ENCODE assay signal across 27 mouse cellular contexts in genomic region chr7:63677149-63677548, GRCm38 (mm10).
DNase-seq lines count a peak whose midpoint lies in the region; ATAC-seq and TF ChIP-seq lines count a peak whose summit lies in the region.
"Had no signal": no experiment of that assay in that cellular context is flagged by ENCODE, and none has a peak within 500 bp of the region (broad histone marks: within the 10 kb centered on the region; RNA-seq: fewer than 3 reads in every experiment).

No protein-coding gene starts in this region.

- no peak for TF ChIP-seq CTCF in heart, adult 2 months (IDR thresholded peaks at IDR 0.05)

- H3K4me1 ChIP-seq in heart, embryonic 12.5 days (replicated peaks) = peaks cover 22% of the 10 kb centered on the region
- peaks cover 14% of the 10 kb centered on the region; the same call in 1 of the 2 replicates for H3K4me1 ChIP-seq in heart, embryonic 15.5 days (replicated peaks)
- H3K4me1 ChIP-seq in heart, adult 2 months (ENCODE audit: control insufficient read depth, insufficient read depth, low read length) = no peaks in the 10 kb centered on the region
- H3K4me1 ChIP-seq: embryonic facial prominence, embryonic 10.5 days; embryonic facial prominence, embryonic 13.5 days; forebrain, embryonic 12.5 days; forebrain, embryonic 15.5 days; hindbrain, embryonic 10.5 days; hindbrain, embryonic 13.5 days; intestine, embryonic 15.5 days; kidney, embryonic 15.5 days had no signal

- ATAC-seq in heart, embryonic 12.5 days (ENCODE audit: insufficient number of reproducible peaks, low FRiP score) = peak; percentile 81
- peak; percentile 45; the same call in 1 of the 2 replicates for ATAC-seq in heart, embryonic 15.5 days (replicated peaks; ENCODE audit: insufficient number of reproducible peaks, insufficient read depth, low FRiP score, low read depth)
- ATAC-seq: activated CD4-positive, CD25-positive, alpha-beta regulatory T cell, adult 4 months; forebrain, embryonic 15.5 days; hindbrain, embryonic 16.5 days; intestine, embryonic 15.5 days had no signal

- no peak overlapping the region for H3K9ac ChIP-seq in heart, embryonic 12.5 days
- no peak overlapping the region for H3K9ac ChIP-seq in heart, embryonic 15.5 days
- no peak overlapping the region for H3K9ac ChIP-seq in heart, adult 2 months (ENCODE audit: low read depth, low read length)
- H3K9ac ChIP-seq: embryonic facial prominence, embryonic 13.5 days; forebrain, embryonic 12.5 days; forebrain, embryonic 15.5 days; hindbrain, embryonic 13.5 days; intestine, embryonic 15.5 days; kidney, embryonic 15.5 days had no signal

- TF ChIP-seq EP300 in heart, adult 2 months (IDR thresholded peaks at IDR 0.05; ENCODE audit: insufficient read depth, low read depth, low read length) = no peak

- 11% methylated on average over 2 of the region's 2 CpGs for WGBS in heart, embryonic 12.5 days
- WGBS in heart, embryonic 15.5 days = 17% methylated on average over 2 of the region's 2 CpGs
- 5% methylated on average over 2 of the region's 2 CpGs for WGBS in heart, adult 2 months

- H3K36me3 ChIP-seq in heart, embryonic 12.5 days = no peaks in the 10 kb centered on the region
- no peaks in the 10 kb centered on the region for H3K36me3 ChIP-seq in heart, embryonic 15.5 days
- no peaks in the 10 kb centered on the region for H3K36me3 ChIP-seq in heart, adult 2 months (ENCODE audit: control insufficient read depth, insufficient read depth, low read length)
- H3K36me3 ChIP-seq: embryonic facial prominence, embryonic 10.5 days; embryonic facial prominence, embryonic 13.5 days; forebrain, embryonic 12.5 days; forebrain, embryonic 15.5 days; hindbrain, embryonic 10.5 days; hindbrain, embryonic 13.5 days; intestine, embryonic 15.5 days; kidney, embryonic 15.5 days had no signal

- no peak overlapping the region for H3K4me2 ChIP-seq in heart, embryonic 12.5 days
- no peak overlapping the region for H3K4me2 ChIP-seq in heart, embryonic 15.5 days
- H3K4me2 ChIP-seq: embryonic facial prominence, embryonic 13.5 days; forebrain, embryonic 12.5 days; forebrain, embryonic 15.5 days; hindbrain, embryonic 13.5 days; intestine, embryonic 15.5 days; kidney, embryonic 15.5 days had no signal

- no peaks in the 10 kb centered on the region for H3K9me3 ChIP-seq in heart, embryonic 12.5 days (replicated peaks)
- no peaks in the 10 kb centered on the region for H3K9me3 ChIP-seq in heart, embryonic 15.5 days (replicated peaks)
- H3K9me3 ChIP-seq: embryonic facial prominence, embryonic 10.5 days; embryonic facial prominence, embryonic 13.5 days; forebrain, embryonic 12.5 days; forebrain, embryonic 15.5 days; hindbrain, embryonic 10.5 days; hindbrain, embryonic 13.5 days; intestine, embryonic 15.5 days; kidney, embryonic 15.5 days had no signal

- H3K27ac ChIP-seq in heart, embryonic 12.5 days (ENCODE audit: poor library complexity, severe bottlenecking) = peak overlapping the region; percentile 63
- no peak overlapping the region for H3K27ac ChIP-seq in heart, embryonic 15.5 days
- no peak overlapping the region for H3K27ac ChIP-seq in heart, adult 2 months
- H3K27ac ChIP-seq: embryonic facial prominence, embryonic 10.5 days; embryonic facial prominence, embryonic 13.5 days; forebrain, embryonic 12.5 days; forebrain, embryonic 15.5 days; hindbrain, embryonic 10.5 days; hindbrain, embryonic 13.5 days; intestine, embryonic 15.5 days; kidney, embryonic 15.5 days had no signal

- no peaks in the 10 kb centered on the region for H3K79me2 ChIP-seq in heart, adult 2 months (replicated peaks; ENCODE audit: control insufficient read depth, insufficient read depth, low read length)

- peak; percentile 10 for DNase-seq in heart, adult 11 months
- no peak for DNase-seq in heart, adult 9 months (ENCODE audit: low spot score in 2 of 2)
- no peak for DNase-seq in heart, adult 18-20 months
- DNase-seq in heart, adult 2 months = no peak
- DNase-seq: adrenal gland, adult 8-10 months; adrenal gland, postnatal 25 days; cerebellum, adult 11-12 months; cerebellum, adult 8-10 months; cerebellum, postnatal 10 days; cerebellum, postnatal 36 days; embryo, embryonic 11 days; gastrocnemius, postnatal 25 days; kidney, adult 11 months; kidney, adult 8-10 months had no signal

- H3K4me3 ChIP-seq in heart, embryonic 12.5 days = no peak overlapping the region
- H3K4me3 ChIP-seq in heart, embryonic 15.5 days = no peak overlapping the region
- no peak overlapping the region for H3K4me3 ChIP-seq in heart, adult 2 months
- H3K4me3 ChIP-seq: embryonic facial prominence, embryonic 10.5 days; embryonic facial prominence, embryonic 13.5 days; erythroblast, embryonic 14.5 days; forebrain, embryonic 12.5 days; forebrain, embryonic 15.5 days; hindbrain, embryonic 10.5 days; hindbrain, embryonic 13.5 days; intestine, embryonic 15.5 days; kidney, embryonic 15.5 days had no signal

- intact Hi-C loops in heart, adult 2 months (cut with DNase I) = no loop called here

- no peaks in the 10 kb centered on the region; the same call in 1 of the 2 replicates for H3K27me3 ChIP-seq in heart, embryonic 12.5 days (replicated peaks)
- H3K27me3 ChIP-seq in heart, embryonic 15.5 days = no peaks in the 10 kb centered on the region
- H3K27me3 ChIP-seq in heart, adult 2 months (ENCODE audit: control insufficient read depth, insufficient read depth, low read length) = no peaks in the 10 kb centered on the region
- H3K27me3 ChIP-seq: embryonic facial prominence, embryonic 13.5 days; forebrain, embryonic 12.5 days; forebrain, embryonic 15.5 days; hindbrain, embryonic 13.5 days; intestine, embryonic 15.5 days; kidney, embryonic 15.5 days had no signal

- no peak for TF ChIP-seq POLR2A in heart, adult 2 months (IDR thresholded peaks at IDR 0.05; ENCODE audit: insufficient read depth, low read depth, low read length)
